Mouse (Mus musculus): Measurements from ENCODE around the gene Mcu.

The Mcu gene

DNA sequence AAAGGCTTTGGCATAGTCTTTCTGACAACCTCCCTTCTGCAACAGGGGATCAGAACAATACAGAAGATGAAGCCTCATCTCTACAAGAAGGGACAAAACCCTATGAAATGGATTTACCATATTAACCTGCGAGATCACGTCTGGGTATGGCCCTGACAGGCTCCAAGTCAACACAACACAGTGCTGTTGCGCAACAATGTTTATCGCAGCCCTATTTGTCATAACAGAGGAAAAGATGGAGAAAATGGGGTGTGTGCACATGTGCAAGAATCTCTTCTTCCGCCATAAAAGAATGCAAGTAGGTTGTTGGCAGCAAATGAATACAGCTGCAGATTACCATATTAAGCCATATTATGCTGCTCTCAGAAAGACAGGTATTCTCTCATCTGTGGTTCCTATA, 88.7 kb downstream of the Mcu start:
- no peak for DNase-seq

DNA sequence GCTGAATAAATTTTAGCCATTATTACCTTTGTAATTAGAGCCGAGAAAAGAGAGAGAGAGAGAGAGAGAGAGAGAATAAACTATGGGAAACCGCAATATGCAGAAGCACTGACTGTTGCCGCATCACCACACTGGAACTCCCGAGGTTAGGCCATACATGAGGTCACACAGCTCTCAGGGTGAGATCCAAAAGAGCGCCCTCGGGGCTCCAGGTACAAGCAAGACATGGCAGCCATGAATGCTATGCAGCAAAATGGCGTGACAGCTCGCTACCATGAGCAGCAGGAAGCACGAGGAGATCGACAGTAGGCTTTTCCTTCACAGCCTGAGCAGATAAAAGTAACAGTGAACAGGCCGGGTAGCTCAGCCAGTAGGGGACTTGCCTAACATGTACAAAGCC, 89.2 kb downstream of the Mcu start:
- no peak for DNase-seq

- peak; percentile 44 for DNase-seq
Observed at GRCm38 (mm10) chr10:59524675-59525074, 91.8 kb downstream of the Mcu start.

DNA sequence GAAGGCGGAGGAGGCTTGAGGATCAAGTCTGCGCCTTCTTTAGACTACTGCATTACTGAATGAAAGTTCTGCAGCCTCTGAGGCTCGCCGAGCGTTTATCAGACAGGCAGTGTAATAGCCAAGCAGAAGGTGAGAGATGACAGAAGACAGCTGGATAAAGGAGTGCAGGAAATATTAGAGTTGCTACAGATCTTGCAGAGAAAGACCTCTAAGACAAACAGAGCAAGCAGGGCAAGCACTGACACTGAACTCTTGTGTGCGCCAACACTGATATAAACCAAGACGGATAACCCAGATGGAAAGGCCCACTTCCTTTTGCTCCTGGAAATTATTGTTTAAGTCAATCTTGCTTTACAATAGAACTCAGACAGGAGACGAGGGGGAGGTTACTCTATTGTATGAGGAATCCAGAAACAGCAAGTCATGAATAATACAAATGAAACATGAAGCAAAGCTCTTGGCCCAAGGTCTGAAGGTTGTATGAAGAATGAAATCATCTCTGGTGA, 92.6 kb downstream of the Mcu start:
- no peak for DNase-seq

DNA sequence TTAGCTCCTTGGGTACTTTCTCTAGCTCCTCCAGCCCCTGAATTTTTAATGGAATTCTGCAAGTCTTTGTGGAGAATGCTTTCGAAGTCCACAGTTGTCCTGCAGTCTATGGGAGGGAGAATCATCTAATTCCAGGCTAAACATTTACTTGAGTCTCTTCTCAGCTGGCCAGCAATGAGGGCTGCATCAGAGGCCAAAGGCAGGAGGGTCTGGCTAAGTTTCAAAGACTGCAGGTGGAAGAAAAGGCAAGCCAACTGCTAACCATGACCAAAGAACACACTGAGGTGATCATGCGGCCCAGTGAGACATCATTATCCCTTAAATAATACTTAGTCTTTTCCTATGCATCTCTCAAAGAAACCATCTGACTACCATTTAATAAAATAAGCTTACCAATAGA, 95.8 kb downstream of the Mcu start:
- peak; percentile 81 for DNase-seq

GRCm38 (mm10) chr10:59519411-59519810, 97.1 kb downstream of the Mcu start:
- DNase-seq, result no peak

DNA sequence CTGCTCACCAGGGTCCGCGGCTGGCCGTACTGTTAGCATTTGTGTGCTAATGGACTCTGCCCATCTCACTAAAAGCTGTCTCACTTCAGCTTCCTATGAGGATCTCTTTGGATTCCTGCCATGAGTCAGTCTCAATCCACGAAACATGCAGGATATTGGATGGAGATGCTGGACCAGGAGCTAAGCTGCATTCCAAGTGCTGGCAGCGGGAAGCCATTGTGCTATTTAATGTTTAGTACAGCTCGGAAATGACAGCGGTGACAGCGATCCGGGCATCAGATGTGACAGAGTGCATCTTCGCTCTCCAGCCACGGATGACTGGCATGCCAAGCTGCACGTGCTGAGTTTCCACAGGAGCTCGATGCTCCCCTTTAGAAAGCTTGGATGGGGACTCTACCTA, 99.3 kb downstream of the Mcu start:
- no peak for DNase-seq

DNA sequence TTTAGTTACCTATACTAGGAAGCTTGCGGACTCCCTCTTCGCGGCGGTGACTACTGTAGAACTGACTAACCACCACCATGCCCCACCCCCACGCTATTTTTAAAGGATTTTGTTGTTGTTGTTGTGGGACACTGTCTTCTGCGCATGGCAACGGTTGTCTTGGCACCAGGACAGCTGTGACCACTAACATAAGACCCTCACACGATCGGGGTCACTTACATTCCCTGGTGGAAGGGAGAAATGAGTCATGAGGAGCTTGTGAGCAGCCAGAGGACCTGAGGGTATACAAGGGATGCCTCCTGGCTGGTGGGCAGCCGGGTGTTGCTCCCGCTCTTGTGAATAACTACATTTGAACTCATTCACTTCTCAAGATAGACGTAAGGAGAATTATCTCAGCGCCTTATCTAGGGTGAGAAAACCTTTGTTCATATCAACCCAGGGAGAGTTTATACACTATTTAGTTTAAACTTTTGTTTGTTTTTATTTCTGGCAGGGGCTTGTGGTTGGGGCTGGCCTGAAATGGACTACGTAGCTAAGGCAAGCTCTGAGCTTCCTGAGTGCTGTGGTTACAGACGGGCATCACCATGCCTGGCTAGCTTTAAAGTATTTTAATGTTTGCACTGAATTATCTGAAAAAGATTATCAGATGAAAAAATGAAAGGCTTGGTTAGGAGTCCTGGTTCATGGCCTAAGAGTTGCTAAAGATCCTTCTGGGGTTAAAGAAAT, 101.6 kb downstream of the Mcu start:
- DNase-seq, result no peak

GRCm38 (mm10) chr10:59512173-59512572, 104.3 kb downstream of the Mcu start:
- DNase-seq, result no peak

GRCm38 (mm10) chr10:59511427-59511963, 105.0 kb downstream of the Mcu start:
- no peak for DNase-seq

DNA sequence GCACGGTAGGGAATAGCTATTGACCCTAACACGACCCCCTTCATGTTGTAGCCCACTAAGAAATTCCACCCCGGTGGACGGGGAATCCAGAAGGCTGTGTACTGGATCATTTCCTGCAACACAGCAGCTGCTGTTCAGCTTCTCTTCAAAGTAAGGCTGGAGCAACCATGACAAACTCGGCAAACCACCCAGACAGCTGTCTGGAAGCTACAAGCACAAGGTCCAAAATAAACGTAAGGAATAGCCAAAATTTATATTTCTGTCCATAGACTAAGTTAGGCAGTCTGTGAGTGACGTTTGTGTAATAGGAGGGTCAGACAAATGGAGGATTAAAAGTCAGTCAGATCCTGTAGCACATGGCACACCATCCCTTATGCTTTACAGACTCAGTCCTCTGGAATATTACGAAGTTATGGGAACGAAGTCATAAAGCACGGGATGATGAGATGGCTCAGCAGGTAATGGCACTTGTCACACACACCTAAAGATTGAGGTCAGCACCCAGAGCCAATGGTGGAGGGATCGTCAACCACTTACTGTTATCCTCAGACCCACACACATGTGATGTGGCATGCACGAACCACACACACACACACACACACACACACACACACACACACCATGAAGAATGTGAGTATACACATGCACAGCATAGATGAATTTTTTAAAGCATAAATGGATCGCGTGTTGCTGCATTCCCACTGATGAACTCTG, 105.6 kb downstream of the Mcu start:
- DNase-seq, result no peak

GRCm38 (mm10) chr10:59509197-59509596, 107.3 kb downstream of the Mcu start:
- DNase-seq, result no peak

GRCm38 (mm10) chr10:59506711-59507110, 109.8 kb downstream of the Mcu start:
- no peak for DNase-seq

DNA sequence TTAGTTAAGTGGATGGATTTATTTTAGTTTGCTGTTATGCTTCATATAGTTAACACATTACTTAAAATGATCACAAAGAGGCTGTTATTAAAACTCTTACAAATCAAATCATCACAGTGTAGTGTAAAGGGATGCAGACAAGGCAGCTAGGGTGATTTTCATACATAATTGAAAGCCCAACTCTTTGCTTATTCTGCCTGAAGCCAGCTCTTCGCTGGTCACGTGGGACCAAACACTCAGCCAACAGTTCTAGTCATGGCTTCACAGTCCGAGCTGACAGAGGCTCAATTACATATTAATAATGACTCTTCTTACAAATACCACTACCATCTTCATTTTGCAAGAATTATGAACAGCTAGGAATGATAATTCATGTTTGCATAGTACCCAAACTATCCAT, 112.2 kb downstream of the Mcu start:
- DNase-seq, result no peak

- peak; percentile 43 for DNase-seq
Observed at GRCm38 (mm10) chr10:59503433-59504210, 112.9 kb downstream of the Mcu start.

DNA sequence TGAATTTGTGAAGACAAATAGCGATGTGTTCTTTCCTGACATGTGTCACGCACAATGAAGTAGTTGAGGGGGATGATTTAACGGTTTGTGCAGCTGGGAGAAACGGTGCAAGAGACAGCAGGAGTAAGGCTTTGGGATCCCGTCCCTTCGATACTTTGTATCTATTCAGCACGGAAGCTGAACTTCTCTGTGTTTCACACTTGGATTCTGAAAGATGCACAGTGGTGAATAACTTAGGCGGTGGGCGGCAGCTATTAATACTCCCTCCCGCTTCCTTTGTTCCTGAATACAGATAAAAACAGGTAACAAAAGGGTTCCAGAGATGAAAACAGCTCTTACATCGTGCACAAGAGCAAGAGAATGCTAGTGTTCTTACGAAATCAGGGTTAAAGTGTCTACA, 114.1 kb downstream of the Mcu start:
- DNase-seq, result no peak

DNA sequence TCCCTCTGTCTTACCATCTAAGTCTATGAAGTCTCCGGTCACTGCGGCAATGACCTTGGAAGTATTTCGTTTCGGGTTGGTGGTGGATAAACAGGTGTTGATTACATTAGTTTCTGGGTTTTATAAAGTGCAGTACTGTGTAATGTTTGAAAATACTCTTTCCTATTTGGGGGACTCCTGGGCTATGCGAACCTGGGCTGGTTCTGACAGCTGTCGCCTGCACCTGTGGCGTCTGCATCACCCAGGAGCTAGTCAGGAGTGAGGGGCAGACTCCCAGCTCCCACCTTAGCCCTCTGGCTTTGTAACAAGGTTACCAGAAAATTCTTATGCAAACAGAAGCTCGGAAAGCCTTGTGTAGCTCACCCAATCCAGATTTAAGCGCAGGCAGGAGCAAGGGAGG, 114.7 kb downstream of the Mcu start:
- DNase-seq, result no peak

DNA sequence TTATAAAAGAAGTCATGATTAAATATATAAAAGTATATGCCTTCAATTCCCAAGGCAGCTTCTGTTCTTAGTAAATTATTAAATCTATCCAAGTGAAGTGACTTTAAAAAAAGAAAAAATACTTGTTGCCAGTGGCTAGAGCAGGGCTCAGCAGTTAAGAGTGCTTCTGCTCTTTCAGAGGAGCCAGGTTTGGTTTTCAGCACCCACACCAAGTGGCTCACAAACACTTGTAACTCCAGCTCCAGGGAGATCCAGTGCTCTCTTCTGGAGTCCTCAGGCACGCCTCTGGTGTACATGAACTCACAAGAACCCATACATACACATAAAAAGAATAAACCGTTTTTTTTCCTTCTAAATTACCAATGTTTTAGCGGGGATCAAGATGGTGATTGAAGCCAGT, 116.3 kb downstream of the Mcu start:
- DNase-seq, result no peak

- no peak for DNase-seq
Observed at GRCm38 (mm10) chr10:59497019-59497418, 119.5 kb downstream of the Mcu start.

GRCm38 (mm10) chr10:59494917-59495316, 121.6 kb downstream of the Mcu start:
- no peak for DNase-seq

DNA sequence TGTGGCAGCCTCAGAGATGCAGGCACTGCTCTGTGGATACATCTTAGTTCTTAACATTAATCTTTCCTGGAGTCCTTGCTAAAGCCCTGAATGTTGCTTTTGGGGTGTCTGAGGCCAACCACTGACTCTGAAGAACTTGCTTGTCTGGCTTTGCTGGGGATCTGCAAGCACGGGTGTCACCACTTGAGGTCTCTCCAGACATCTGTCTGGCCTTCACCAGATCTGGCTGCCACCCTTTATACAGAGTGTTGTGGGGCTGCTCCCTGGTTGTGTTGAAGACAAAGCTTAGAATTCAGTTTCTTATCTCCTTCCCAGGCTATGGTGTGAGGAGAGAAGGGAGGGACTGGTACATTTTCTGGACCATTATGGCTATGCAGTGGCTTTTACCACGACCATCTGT, 122.4 kb downstream of the Mcu start:
- no peak for DNase-seq

DNA sequence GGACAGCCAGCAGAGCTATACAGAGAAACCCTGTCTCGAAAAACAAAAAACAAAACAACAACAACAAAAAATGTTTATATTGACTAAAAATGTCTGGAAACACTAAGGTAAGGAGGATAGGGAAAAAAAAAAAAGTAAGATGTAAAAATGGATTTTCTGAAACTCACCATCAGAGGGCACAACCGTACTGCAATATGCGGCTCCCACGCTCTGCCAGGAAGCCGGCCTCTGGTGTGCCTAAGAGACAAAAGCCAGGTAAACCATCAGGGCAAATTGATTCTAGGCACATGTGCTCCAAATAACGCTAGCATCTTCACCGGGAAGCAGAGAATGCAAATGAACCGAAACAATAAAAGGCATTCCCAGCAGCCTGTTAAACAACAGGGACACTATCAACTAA, 125.6 kb downstream of the Mcu start:
- DNase-seq, result no peak

- DNase-seq, result no peak
Observed at GRCm38 (mm10) chr10:59489411-59489810, 127.1 kb downstream of the Mcu start.
